Mouse (Mus musculus) thymus, postnatal 4 days (tissue): ENCODE measurements at regions not wholly inside any gene's neighbourhood (a gene's known extent, or its start where the extent isn't known, plus 50 kb on each side); places are given as distances from the start of the nearest gene placed in this dataset.

Experiments used
- DNase-seq: peaks from one replicate; pipeline ENCODE4 v3.0.0; 2021

DNA sequence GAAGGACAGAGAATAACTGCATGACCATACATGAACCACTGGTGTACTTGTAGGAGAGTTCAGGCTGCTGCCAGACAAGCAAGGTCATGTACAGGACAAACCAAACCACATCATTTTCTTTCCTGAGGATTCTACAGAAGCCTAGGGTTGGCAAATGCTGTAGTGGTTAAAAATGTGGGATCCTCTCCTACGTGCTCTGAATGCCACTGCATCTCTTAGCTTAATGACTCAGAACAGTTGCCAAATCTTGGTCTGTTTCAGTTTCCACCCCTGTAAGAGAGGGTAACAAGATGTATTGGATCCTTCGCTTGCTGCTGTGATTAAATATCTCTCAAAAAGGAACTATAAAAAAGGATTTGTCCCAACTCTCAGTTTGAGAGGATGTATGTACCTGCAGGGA lies 938.1 kb downstream of the 4930444P10Rik start:
- DNase-seq, result no peak

DNA sequence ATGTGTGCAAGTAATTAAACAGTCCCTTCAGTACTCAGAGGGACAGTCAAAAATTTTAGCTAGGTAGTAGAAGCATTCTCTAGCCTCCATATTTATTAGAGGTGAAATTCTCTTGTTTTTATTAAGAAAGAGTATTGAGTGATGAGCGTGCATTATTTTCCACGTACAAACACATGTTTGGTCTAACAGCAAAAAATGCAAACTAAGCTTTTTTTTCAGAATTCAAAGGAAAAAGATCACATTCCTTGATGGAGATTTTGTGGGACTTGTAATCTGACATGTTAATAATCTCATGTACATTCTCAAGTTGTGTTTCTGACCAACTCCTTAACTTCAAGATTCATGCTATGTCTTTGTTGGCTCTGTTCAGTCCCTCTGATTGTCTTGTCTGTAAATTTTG lies 939.2 kb downstream of the 4930444P10Rik start:
- DNase-seq, result no peak

DNA sequence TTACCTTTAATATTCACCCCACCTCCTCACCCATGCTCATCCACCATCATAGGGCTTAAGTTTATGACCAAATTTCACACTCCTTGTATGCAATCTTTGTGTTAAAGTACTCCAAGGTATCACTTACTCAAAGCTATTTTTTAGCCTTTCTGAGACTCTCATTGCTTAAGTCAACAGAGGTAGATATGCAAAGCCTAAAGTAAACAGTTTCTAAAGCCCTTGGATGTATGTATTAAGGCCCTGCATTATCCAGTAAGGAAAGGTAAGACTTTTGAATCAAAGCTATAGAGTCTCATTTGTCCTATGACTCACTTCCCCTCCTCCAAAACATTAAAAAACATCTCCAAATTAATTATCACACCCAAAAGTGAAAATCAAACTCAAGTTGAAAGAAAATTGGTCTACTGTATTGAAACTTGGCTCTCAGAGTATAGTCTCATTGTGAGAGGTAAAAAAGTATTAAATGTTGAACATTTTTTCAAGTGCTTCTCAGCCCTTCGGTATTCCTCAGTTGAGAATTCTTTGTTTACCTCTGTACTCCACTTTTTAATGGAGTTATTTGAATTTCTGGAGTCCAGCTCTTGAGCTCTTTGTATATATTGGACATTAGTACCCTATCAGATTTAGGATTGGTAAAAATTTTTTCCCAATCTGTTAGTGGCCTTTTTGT lies 949.1 kb downstream of the 4930444P10Rik start:
- DNase-seq, result no peak

DNA sequence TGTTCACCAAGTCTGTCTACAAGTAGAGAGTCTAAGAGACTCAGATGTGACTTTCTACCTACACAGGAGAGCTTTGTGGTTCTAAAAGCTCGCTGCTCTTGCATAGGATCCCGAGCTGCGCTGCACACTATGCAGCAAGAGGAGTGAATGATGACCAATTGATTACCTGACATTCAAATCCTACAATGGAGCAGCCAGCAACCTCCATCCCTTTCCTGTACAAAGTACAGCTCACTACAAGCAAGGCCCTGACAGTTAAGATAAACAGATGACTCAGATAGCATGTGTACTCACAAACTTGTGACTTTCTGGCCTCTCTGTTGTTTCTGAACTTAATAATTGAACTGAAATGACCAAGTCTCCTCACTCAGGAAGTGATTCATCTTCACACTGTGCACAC lies 974.7 kb downstream of the 4930444P10Rik start:
- DNase-seq, result no peak

DNA sequence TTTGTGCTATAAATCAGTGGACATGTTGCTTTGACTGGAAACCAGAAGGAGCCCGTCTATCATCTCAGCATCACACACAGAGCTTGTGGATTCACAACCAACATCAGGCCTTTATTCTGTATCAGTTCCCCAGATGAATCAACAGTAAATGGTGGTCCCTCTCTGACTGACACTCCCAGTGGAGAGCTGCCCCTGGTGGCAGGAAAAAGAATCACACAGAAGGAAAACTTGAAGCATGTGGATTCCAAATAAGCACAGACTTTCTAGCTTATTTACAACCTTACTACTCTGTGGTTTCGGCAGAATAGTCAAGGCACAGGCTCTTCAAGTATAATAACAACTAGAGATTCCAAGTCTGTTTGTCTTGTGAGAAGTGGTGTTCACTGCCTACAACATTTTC lies 981.7 kb downstream of the 4930444P10Rik start:
- DNase-seq, result no peak

DNA sequence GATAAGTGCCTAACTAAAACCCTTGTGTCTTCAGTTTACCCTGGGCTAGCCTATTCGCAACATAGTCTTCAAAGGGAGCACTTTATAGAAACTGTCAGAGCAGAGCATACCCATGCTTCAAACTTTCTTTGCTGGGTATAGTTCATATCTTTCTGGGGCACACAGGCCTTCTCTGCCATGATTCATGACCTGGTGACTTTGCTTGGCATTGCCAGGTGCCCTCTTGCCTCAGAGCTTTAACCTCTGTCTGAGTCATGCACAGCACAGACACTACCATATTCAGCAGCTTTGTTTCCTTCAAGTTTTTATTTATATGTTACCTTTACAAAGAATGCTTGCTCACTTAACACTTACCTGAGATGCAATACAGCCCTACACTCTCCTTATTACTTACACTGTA lies 1022.8 kb downstream of the 4930444P10Rik start:
- DNase-seq, result no peak

DNA sequence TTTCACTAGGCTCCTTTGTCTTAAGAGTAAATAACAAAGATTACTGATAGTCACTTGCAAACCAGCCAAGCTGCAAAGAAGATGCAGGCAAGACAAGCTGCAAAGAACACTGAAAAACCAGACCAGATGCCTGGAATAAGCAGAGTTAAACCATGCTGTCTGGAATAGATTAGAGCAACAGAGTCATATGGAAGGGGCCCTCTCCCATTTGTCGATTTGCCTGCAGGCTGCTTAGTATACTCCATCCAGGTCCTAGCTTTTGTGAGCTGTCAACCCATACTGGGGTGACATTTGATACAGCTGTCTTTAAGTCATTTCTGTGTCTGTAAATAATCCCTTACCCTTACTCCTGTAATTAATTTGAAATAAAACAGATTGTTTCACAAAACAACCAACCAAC lies 1059.1 kb downstream of the 4930444P10Rik start:
- DNase-seq, result no peak

DNA sequence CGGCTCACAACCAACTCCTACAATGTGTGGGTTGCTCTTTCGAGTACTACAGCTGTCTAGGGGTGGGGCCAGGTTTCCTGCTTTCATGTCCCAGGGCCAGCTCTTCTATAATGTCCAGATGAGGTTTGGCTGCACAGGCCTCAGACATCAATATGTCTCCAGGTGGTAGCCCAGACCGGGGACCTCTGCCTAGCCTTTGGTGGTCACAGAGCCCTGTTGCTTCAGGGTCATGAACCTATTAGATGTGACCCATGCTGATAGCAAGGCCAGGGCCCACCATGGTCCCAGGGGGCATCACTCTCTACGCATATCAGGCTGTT lies 1074.7 kb downstream of the 4930444P10Rik start:
- DNase-seq, result no peak

DNA sequence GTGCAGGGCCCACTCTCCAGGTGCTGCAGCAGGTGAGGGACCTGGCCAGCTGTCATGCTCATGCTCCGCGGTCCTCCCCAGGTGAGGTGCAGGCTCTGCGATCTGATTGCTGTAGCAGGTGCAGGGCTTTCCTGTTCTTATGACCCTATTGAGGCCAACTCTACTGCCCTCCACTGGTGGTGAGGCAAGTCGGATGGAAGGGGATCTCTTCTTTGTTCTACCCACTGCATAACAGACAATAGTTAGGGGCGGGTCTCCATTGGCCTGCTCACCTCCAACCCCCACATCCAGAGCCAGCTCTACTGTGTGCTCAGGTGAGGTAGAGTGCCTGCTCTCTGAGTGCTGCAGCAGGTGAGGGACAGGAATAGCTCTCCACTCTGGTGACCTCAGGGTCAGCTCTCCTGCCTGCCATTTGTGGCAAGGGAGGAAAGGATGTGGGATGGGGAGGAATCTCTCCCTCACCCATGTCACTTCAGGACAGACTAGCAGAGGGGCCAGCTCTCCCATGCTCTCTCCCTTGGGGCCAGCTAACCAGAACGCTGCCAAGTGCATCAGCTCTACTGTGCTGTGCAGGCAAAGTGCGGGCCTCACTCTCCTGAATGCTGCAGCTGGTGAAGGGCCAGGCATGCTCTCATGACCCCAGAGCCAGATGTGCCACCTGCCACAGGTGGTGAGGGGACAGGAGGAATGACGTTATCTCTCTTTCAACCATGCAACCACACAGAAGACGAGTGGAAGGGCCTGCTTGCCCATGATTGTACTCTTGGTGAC lies 1075.3 kb downstream of the 4930444P10Rik start:
- DNase-seq, result no peak

DNA sequence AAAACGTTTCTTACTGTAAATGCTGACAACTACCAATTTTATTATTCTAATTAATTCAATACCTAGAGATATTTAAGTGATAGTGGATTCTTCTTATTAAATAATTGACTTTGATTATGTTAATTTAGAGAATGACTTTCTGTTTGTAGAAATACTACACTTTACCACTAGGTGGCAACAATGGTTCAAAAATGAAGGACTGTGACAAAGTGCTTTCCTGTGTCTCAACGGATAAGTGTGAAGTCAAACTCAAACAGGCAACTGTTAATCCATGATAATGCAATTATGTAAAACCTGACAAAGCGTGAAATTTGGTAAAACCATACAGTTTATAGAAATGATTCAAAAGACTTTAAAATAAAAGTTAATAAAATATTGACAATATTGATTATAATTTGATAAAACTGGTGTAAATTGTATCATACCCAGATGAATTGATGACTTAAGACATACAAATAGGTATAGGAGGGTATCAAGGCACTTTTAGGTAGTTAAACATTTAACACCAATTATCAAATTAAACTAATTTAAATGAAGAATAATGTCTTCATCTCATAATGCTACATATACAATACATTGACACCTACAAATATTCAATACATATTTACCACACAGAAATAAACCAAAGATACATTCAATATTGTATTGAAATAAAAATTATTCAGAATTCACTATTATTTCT lies 1085.3 kb downstream of the 4930444P10Rik start:
- no peak for DNase-seq

DNA sequence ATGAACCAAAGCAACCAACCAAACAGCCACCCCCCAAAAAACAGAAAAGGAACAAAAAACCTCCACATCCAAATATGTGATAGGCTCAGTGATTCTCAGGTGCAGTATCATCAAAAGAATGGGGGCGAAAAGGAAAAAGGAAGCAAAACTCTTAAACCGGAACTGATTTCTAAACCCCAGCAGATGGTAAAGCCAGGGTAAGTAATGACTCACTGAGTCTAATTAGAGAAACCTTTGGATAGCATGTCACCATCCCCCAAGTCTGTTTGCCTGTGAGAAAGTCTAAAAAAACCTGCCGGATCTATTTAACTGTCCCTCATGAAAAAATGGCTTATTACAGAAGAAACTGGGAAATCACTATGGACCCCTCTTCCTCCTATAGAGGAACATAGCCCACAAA lies 1097.8 kb downstream of the 4930444P10Rik start:
- DNase-seq, result no peak

DNA sequence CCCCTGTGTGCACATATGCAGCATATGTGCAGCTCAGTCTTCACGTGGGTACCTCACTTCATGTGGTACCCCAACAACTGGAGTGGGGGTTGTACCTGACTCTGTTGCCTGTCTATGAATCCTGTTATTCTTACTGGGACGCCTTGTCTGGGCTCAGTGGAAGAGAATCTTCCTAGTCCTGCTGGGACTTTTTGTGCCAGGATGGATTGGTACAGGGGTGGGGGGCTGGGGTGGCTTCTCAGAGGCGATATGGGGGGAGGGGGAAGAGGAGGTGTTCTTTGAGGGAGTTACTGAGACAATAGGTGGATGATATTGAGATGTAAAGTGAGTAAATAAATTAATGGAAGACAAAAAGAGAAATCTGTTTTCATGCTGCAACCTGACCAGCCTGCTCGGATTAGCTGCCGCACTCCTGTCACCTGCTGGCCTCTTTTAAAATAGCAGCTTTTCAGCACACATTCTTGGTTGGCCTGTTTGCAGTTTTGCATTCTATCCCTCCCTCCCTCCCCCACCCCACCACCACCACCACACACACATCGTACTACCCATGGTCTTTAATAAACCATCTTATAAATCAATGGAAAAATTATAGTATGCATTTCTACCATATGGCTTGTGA lies 1112.9 kb downstream of the 4930444P10Rik start:
- DNase-seq, result peak; percentile 41
